Mouse (Mus musculus) right cerebral cortex, postnatal 25 days (tissue): ENCODE data around the gene Tubb4b.
"Not testable (repeated sequence)": the region's sequence is repeated elsewhere in the genome, so short reads cannot be mapped to it uniquely, and the experiment has no call there.

ENCODE experiments used
- DNase-seq: peaks from one replicate; pipeline ENCODE4 v3.0.0; 2022

Tubb4b gene

DNA sequence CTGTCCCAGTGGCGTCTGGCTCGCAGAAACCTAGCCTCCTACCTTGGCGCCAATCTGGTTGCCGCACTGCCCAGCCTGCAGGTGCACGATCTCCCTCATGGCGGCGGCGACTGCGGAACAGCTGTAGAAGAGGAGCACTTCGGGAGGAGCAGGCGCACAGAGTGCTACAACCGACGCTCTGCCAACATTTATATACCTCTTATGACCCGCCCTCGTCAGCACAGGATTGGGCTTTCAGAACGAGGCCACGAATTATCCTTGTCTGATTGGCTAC is at the start of gene Tubb4b:
Tubb4b (minus strand) TSS at position 211 of the 274 bp plus-strand sequence.
- no peak for DNase-seq

DNA sequence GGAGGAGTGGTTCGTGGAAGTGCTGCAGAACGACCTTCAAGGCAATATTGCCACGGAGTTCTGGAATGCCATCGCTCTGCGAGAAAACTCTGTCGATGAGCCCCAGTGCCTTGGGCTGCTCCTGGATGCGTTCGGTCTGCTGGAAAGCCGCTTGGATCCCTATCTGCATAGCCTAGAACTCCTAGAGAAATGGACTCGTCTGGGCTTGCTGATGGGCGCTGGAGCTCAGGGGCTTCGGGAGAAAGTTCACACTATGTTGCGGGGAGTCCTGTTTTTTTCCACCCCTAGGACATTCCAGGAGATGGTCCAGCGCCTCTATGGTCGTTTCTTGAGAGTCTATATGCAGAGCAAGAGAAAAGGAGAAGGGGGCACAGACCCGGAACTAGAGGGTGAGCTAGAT is 48.5 kb upstream of the Tubb4b start:
- DNase-seq = no peak

DNA sequence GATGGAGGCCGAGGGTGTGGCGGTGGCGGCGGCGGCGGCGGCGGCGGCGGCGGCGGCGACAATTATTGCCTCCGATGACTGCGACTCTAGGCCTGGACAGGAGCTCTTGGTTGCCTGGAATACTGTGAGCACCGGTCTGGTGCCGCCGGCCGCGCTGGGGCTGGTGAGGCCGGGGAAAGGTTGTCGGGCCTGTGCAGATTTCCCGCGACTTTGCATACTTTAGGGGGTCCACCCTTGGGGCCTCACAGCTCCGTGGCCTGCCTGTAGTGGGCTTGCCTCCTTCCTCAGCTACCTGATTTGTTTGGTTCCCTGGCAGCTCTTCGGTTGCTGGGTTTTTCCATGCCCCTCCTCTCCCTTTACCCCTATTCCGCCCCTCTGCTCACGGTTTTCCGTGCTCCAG is 48.0 kb upstream of the Tubb4b start:
- no peak for DNase-seq

DNA sequence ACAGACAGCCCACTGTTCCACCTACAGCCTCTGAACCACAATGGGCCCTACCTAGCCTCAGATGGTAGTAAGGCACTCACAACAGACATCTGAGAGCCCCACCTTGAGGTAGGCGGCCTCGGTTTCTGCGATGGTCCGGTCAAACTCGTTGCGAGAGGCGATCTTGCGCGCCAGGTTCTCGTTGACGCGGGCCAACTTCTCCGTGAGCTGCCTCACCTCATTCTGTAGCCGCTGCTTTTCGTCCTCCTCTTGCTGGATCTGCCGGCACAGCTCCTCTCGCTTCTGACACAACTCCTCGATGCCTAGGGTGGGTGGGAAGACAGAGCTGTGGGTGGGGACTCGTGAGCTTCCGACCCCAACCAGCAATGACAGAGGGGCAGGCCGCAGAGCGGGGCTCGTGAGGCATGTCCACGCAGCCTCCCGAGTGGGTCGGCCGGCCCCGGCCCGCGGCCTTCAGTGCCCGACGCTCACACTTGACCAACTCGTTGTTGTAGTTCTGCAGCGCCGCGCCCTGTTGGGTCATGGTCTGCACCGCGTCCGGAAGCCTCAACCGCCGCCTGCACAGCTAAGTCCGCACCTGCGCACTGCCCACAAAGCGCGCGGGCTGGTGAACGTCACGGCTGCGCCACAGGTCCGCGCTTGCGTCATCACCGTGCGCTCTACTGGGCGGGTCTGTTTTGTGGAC is 47.5 kb upstream of the Tubb4b start, which contains the start of the genes Ssna1 and Anapc2:
Ssna1 (minus strand) TSS at position 612 of the 685 bp plus-strand sequence.
Anapc2 (plus strand) TSS at position 652 of the 685 bp plus-strand sequence.
- peak; percentile 97 for DNase-seq

DNA sequence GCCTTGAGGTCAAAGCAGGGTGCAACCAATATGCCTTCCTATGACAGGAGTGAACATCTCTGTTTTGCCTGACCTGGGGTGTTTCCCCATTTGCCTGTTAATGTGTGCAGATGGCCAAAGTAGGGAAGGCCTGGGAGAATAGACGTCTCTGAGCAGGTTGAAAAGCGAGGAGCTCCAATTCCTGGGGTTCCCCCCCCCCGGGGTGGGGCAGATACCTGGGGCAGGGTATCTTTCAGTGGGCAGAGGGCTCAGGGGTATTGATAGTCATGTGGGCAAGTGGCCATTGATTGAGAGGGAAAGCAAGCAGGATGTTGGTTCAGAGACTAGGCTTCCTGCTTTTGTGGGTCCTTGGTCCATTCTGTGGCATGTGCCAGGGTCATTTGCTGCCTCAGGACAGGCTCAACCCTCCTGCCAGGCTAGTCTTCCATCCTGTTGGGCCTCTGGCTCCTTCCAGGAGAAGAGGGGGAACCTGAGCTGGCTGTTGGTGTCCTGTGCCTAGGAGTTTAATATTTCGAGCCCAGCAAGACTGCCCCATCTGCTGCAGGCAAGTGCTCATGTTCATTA is 43.3 kb upstream of the Tubb4b start:
- DNase-seq = no peak

DNA sequence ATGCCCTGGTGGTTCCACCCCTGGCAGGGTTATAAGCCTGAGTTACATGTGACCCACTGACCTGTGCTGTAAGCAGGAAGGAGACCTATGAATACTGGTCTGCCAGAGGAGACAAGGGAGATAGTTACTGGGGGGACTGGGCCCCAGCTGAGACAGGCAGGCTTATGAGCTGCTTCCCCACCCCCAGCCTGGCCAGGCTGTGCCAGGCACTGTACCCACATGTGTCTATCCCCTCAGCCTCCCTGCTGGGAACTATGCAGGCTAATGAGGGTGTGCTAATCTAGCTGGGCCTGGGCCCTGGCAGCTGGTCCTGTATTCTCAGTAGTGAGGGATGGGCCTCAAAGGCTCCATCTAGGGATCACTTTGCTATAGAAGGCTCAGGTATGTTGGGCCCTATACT is 42.7 kb upstream of the Tubb4b start:
- DNase-seq = no peak

DNA sequence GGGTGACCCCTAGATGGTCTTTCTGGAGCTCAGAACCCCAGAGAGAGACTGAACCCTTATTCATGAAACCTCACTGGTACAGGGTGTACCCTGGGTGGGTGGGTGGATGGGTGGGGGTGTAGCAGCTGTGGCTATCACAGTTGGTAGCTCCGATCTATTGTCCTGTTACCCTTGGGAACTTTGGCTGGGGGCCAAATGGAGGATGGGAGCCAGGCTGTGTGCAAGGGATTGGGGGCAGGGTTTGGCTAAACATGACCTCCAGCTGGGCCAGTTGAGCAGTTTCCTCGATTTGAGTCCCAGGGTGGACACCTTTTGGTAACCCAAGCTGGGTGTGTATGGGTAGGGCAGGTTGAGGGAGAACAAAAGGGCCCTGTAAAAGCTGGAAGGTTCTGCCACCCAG is 42.2 kb upstream of the Tubb4b start:
- DNase-seq = no peak

DNA sequence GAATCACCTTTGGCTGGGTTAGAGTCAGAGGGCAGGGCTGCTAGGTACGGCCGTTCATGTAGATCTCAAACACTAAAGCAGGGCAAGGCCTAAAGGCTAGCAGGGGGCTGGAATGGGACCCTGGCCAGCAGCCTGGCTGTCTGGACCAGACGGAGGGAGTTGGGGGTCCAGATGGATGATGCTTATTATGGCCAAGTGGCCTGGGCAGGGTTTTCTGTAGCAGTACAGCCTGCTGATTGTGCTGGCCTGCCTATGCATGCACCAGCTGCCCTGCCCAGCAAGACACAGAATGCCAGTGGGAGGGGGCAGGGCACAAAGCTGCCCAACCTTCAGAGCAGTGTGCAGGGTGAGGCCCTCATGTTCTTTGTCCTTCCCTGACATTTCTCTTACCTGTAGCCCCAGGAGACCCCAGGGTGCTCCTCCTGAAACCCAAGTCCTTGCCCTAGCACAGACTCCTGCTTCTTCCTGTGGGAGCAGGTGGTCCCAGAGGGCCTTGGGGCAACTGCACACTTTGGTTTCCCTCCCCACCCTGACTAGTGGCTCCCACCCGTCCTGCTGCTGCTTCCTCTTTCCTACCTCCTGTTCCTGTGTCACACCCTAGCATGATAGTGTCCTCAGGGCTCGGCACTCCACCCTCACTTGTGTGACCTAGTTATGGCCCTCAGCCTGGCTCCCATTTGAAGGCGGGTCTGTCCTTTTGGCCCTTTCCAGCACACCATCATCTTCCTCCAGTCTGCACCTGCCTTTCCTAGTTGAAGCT is 41.6 kb upstream of the Tubb4b start:
- DNase-seq = no peak

DNA sequence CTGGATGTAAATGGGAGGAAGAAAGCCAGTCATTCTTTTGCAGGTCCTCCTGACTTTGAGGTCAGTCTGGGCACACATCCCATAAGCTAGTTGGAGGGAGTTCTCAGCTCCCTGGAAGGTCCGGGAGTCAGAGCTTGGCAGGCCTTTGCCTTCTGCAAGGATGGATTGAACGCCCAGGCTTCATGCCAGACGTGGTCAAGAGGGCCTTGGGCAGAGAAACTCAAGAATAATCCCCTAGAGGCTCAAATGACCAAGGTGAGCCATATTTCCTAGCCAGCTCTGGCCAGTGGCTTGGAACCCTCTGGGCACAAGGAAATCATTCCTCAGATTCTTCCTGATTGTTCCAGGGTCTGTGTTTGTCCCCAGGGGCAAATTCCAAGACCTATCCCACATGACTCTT is 40.3 kb upstream of the Tubb4b start:
- DNase-seq = no peak

DNA sequence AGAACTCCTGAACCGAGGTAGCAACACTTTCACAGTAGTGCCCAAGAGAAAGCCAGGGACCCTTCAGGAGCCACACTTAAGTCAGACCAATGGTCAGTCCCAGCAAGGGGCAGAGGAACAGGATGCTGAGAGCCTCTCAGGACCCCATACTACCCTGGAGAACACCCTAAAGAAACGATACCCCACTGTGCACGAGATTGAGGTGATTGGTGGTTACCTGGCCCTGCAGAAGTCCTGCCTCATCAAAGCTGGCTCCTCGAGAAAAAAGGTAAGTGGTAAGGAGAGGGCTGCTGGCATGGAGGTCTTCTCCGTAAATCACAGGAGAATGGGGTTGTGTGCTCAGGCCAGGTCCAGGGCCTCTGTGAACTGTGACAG is 39.8 kb upstream of the Tubb4b start:
- DNase-seq = no peak

DNA sequence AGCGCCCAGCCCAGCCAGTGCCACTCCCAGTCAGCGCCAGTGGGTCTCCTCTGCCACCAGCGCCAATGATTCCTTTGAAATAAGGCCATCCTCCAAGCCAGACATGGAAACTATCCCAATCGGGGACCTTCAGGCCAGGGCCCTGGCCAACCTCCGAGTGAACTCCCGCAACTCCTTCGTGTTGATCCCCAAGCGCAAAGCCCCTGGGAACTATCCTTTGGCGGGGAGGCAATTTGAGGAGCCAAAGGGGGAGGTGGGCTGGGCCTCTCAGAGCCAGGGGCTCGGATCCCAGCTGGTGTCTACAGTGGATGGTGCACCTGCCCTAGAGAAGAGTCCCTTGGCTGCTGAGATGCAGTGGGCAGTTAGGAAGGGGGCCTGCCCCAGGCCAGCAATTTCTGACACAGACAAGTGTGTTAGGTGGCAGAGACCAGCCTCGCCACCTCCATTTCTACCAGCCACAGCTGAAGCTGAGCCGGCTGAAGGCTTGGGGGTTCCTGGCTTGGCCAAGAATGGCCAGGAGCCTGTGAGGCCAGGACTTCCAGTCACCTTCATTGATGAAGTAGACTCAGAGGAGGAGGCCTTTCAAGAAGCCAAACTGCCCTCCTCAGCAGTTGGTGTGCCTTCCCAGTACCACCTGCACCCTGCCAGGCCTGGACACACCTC is 39.3 kb upstream of the Tubb4b start:
- DNase-seq = no peak

DNA sequence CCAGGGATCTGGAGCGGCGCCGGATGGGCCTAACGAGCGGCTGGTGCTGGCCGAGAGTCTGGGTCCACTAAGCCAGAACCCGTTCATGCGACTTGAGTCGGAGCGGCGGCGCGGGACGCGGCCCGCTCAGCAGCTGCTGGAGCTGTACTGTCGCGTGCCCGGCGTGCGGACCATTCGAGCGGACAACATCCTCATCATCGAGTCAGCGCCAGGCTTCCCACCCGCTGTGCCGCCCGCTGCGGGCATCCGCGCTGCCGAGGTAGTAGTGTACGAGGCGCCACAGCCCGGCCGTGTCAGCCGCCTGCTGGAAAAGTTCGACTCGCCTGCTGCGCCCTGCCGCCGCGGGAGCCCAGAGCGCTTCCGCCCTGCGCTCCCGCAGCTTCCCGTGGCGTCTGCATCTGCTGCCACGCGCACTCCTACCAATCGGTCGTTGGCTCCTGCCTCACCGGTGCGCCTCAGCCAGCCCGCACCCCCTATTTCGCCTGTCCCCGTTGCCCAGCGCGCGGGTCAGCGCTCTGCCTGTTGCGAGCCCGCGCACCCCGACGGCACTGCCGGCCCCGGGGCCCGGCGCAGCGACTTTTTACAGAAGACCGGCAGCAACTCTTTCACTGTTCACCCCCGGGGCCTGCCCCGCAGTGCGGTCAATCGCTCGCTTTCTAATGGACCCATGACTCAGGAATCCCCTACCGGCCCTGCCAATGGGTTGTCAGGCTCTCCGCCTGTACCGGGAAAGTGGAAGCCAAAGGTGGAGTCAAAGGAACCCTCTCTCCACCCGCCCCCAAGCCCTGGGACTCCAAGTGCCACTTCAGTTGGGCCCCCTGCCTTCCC is 38.5 kb upstream of the Tubb4b start:
- peak; percentile 61 for DNase-seq

DNA sequence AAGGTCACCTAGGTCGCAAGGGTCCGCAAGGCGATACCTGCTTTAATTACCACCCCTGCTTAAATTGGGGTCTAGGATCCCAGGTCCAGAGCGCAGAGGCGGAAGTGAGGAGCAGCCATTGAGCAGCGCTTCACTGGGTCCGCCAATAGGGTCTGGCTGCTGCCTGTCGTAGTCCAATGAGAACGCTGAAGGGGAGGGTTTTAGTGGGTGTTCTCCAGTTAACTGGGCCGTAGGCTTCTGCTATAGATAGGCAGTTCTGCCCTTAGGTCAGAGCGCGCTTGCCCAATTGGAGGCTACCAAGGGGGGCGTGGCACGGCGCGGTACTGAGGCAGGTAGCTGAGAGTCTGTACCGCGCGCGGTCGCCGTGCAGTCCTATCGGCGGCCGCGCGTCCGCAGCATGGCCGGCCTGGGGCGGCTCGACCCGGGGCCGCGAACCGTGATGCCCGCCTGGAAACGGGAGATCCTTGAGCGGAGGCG is 37.8 kb upstream of the Tubb4b start, which contains the start of gene Tprn:
Tprn (plus strand) TSS at position 328 of the 477 bp plus-strand sequence.
- peak; percentile 91 for DNase-seq

DNA sequence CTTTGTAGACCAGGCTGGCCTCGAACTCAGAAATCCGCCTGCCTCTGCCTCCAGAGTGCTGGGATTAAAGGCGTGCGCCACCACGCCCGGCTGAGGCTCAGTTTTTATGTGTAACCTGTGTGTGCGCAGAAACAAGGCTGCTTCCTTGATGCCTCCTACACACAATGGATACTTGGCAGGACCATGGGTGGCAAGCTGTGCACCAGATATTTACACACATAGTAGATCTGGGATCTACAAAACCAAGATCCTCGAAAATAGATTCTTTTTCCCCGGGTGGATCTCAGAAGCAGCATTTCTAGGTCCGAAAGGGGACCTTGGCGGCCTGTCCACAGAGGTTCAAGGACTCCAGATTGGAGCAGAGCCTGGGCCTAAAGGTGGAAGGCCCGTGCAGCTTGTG is 37.4 kb upstream of the Tubb4b start:
- no peak for DNase-seq

DNA sequence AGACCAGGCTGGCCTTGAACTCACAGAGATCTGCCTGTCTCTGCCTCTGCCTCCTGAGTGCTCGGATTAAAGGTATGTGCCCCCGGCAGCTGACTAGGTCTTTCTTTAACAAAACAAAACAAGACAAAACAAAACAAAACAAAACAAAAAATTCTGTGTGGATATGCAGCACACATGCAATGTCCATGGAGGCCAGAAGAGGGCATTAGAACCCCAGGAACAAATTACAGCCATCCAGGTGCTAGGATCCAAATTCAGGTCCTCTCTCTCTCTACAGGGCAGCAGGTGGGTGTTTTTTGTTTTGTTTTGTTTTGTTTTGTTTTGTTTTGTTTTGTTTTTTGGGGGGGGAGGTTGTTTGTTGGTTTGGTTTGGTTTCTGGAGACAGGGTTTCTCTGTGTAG is 34.4 kb upstream of the Tubb4b start:
- no peak for DNase-seq

DNA sequence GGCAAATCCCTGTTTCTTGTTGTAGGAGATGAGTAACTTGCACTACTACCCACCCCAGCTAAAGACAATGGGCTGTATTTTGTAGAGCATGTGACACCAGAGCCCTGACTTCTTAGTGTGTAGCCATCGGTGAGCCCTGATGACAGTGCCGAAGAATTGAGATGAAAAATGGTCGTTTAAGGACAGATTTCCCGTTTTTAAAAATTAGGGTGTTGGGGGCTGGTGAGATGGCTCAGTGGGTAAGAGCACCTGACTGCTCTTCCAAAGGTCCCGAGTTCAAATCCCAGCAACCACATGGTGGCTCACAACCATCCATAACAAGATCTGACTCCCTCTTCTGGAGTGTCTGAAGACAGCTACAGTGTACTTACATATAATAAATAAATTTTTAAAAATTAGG is 32.7 kb upstream of the Tubb4b start:
- not testable (repeated sequence) for DNase-seq

DNA sequence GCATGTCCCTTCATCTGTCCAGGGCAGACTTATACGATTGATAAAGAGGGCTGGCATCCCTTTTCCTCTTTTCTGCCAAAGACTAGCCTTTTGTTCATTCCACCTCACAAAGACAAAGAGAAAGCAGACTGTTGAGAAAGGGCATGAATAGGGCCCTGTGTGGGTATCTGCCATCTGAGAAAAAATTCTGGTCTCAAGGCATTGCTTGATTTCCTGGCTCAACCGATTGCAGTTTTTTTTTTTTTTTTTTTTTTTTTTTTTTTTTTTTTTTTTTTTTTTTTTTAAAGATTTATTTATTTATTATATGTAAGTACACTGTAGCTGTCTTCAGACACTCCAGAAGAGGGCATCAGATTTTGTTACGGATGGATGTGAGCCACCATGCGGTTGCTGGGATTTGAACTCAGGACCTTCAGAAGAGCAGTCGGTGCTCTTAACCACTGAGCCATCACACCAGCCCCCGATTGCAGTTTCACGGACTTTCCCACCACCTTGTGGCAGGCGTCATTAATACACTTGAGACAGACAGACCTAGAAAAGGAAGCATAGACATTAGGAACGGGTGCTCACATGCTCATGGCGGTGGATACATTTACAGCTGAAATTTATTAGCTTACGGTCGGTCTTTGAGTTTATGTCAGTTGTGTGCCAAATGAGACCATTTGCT is 32.1 kb upstream of the Tubb4b start:
- DNase-seq = not testable (repeated sequence)

DNA sequence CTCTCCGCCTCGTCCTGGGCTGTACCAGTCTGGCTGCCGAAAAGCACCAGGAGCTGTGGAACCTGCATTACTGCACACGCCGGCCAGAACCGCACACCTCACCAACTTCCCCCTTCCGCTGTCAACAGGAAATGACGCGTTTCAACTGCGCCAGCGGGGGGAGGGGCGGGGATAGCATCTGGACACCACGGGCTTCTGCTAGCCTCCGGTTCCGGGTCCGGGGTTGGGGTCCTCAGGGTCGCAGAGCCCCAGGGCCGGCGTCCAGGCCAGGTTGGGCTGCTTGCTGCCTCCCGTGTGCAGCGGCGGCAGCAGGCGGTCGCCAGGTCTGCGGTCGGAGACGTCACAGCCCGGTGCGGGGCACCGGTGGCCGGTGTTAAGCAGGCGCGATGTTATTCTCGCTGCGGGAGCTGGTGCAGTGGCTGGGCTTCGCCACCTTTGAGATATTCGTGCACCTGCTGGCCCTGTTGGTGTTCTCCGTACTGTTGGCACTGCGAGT is 30.8 kb upstream of the Tubb4b start, which contains the start of gene Tmem203:
Tmem203 (plus strand) TSS at position 156 of the 496 bp plus-strand sequence.
- DNase-seq = peak; percentile 87

DNA sequence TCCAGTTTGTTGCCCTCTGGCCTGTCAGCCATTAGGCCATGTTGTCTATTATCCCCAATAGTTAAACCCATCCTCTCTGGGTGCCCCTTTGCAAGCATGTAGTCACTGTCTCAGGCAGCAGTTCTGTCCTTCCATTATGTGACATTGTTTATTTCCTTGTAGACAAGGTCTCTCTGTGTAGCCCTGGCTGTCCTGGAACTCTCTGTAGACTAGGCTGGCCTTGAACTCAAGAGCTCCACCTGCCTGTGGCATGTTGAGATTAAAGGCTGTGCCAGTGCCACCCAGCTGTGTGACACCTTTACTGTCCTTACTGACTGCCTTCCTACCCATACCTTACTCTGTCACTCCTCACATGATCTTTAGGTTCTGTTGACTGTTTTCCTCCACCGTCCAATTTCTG is 27.8 kb upstream of the Tubb4b start:
- DNase-seq = no peak

DNA sequence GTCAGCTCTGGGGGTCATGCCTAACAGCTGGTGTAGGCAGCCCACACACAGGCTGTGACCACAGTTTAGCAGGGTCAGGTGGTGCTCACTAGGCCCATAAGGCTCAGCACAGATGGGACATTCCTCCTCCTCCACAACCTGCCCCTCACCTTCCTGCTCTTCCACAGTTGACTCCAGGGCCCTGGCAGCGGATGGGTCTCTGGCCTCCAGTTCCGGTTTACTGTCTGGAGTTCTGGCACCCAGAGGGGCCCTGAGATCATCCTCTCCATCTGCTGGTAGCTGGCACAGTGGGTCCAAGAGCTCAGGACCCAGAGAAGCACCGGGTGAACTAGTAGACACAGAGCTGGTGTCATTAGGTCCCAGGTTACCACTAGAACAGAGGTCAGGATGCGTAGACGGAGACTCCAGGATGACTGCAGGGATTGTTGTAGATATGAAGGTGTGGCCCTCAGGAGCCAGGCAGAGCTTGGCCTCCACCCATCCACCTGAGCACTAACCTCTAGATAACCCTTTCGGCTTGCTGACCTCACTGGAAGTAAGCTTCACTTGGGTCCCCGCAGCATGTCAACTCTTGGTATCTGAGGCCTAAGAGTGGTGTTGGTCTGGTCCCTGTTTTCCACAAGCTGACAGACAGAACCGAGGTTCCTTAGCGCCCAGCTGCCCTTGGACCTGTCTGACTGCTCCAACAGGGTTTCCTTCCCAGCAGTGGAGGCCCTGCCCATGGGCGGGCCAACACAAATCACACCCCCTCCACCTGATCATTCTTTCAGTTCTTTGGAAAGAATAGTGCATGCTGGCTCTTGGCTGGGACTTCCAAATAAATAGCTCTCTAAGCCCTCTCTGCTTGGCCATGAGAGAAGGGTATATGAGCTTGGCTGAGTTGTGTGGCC is 21.9 kb upstream of the Tubb4b start, which contains the start of gene AL732309.1:
AL732309.1 (minus strand) TSS at position 681 of the 890 bp plus-strand sequence.
- no peak for DNase-seq

DNA sequence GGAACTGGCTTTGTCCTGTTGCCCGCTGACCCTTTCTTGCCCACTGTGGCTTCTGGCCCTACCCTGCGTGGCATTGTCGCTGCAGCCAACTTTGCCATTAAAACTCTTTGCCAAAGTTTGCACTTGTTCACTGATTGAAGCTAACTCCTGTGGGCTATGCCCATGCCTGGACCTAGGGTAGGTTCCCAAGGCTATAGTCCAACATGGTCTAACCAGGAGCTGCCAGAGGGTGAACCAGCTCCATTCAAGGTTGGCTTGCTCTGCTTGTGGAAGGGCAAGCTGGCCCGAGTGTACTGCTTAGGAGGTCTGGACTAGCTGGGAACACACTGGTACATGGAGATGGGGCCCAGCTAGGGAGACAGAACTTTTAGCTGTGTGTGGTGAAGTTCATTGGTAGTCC is 19.6 kb upstream of the Tubb4b start:
- DNase-seq = no peak
